Mouse (Mus musculus): ENCODE data around the gene Ak4. TPM values are rescaled to one million over a fixed set of nuclear protein-coding genes. Genes with fewer than 3 reads are reported as not detected.

Ak4 gene
- total RNA-seq, 2 experiments from 2014 or later, result 5.9 to 6.4 TPM

DNA sequence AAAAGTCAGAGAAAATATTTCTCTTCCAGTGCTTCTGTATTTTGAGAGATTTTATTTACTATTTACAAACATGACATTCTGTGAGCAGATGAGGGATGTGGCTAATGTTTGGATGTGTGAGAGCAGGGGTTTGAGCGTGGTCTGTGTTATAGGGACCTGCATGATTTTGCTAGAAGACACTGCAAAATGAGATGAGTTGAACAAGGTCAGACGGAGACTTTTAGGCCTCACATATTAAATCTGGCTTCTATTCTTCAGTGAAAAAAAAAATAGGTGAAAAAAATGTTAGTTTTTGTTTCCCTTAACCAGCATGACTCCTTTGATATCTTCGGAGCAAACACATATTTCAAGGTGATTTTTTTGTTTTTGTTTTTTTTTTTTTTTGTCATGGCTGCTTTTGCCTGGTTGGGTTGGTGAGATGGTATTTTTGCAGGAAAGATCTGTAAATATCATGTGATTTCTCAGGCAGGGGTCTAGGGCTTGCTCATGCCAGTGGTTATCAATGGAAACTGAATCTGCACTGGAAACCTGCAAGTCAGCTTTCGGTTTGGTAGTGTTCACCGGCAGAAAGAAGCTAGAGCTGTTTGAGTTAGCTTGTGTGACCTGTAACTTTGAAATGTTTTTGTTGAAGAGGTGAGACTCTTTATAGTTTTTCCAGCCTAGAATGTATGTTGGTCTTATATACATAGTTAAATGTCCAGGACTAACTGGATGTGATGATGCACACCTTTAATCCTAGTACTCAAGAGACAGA lies 92.9 kb downstream of the Ak4 start:
- DNase-seq, result no peak

DNA sequence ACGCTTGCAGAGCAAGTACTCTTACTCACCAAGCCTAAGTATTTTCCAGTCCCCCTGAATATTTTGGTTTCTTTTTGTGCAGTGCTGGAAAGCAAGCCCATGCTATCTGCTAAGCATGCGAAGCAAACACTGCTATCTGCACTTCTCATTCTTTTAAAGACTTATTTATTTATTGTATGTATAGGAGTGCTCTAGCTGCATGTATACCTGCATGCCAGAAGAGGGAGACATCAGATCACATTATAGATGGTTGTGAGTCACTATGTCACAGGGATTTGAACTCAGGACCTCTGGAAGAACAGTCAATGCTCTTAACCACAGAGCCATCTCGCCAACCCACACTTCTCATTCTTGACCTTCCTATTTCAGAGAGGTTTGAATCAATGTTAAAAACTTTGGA lies 94.2 kb downstream of the Ak4 start:
- no peak for DNase-seq

DNA sequence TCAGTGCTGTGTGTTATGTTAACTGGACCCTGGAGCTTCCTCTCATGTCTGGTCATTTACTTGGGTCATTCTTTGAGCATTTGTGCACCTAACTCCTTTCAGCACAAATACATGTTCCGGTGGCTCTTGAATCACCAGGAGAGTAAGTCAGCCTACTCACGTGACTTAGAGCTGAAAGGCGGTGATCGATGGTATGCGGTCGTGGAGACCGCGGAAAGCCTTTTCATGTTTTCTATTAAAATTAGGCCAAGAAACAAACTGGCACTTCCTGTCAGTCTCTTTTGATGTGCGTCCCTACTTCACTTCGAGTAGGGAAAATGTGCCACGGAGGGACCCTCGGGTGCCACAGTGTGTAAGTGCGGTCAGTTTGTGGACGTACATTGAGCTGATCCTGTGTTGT lies 96.8 kb downstream of the Ak4 start:
- DNase-seq, result no peak

Other genes with a start within 250 kb of the Ak4 start
- 100 to 1,000 TPM; 137 TPM for gene Jak1, start 154.0 kb upstream of the Ak4 start, total RNA-seq (2021)
- 1 to 10 TPM; 3.3 to 5.2 TPM for gene Dnajc6, start 77.4 kb downstream of the Ak4 start, total RNA-seq (2021)
- gene Leprot, start 228.4 kb downstream of the Ak4 start, total RNA-seq (2021), result 10 to 100 TPM; 53.0 to 78.7 TPM

Measured in adrenal gland, postnatal 36 days (tissue).